Mouse (Mus musculus): ENCODE measurements around the gene Sarnp. TPM values are rescaled to one million over a fixed set of nuclear protein-coding genes. Genes with fewer than 3 reads are reported as not detected.

The Sarnp gene
- polyA plus RNA-seq, 1 experiment from 2014 or later: 295 TPM

DNA sequence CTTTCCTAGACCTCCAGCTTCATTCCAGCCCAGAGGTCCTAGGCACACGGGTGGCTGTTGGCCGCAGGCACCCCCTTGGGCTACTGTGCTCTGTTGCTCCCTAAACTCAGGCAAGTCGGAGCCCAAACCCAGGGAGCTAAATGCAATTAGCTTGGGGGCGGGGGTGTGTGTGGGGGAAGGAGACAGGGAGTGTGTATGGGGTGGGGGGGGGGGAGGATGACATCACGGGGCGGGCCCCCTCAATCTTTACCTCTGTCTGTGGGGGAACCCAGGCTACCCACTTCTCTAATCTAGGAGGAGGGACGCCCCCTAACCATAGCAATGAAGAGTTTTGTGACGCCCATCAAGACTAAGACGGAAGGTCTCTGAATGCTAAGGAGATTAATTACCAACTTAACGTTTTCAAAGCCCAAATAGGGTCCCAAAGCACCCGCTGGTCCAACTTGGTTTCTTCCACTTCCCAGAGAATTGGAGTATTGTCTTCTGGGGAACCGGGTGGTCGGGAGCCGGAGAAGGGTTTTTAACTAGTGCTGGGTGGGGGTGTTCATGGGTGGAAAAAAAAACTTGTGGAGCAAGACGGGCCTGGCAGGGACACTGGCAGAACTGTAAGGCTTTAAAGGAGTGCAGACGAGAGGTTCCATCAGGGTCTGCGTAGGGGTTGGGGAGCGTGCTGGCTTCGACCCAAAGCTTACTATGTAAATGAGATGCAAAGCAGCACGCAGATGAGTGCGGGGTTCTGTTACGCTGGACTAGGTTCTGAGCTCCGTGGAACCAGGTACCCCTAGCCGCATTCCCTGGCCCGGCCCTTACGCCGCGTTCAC is 12.7 kb upstream of the Sarnp start, which contains the start of gene Tmem198b:
Gene Tmem198b, minus strand, starts transcription at position 100 of the 821 bp plus-strand sequence.
- H3K36me3 ChIP-seq (ENCODE audit: control insufficient read depth, insufficient read depth, low read length): peaks cover 6% of the 10 kb centered on the region; the same call in 1 of the 2 replicates
- ATAC-seq (ENCODE audit: insufficient number of reproducible peaks, low FRiP score, low TSS enrichment, low read depth): peak; percentile 57

DNA sequence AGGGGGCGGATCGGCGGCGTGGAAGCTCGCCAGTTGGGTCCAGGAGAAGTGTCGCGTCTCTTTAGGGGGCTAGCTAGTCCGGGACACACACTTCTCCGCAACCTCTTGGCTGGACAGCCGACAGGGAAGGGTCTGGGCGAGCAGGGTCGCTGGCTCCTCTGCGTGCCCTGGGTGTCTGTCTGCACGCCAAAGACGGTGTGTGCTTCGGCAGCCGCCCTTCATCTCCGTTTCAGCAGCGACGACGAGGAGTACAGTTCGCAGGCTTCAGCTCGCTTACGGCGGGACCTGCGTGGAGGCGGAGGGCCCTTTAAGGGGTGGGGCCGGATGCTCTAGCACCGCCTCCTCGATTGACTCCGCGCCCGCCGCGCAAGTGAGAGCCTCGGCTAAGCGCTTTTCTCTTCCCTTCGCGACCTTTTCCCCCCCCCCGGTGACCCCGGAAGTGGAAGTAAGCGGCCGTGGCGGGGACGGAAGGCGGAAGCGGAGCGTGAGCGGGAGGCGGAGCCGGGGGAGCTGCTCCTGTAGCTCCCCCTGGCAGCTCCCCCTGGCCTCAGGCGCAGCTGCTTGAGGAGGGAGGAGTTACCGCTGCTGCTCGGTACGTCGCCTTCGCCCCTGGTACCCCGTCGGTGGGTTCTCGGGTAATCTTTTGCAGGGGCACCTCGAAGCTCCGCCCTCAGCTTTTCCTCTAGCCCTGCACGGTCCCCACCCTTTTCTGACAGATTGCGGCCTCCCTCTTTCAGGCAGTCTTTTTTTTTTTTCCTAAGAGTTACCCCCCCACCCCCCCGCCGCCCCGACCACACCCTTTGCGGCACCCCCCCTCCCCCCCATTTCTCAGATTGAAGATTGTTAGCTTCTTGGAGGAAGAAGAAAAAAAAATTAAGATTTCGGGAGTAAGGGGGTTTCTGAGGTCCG is 11.8 kb upstream of the Sarnp start:
- Histone ChIP-seq H3K9ac (ENCODE audit: low read length) (peak overlapping the region; percentile 86), H3K9me3 (ENCODE audit: control insufficient read depth, low read length) (no peaks in the 10 kb centered on the region), H3K27ac (replicated peaks; ENCODE audit: low read depth, low read length) (peak overlapping the region; percentile 96), H3K36me3 (ENCODE audit: control insufficient read depth, insufficient read depth, low read length) (peaks cover 3% of the 10 kb centered on the region; the same call in 1 of the 2 replicates), H3K4me2 (ENCODE audit: low read depth, severe bottlenecking) (peak overlapping the region; percentile 69), H3K4me1 (ENCODE audit: control insufficient read depth, insufficient read depth, low read length) (peaks cover 20% of the 10 kb centered on the region), H3K4me3 (ENCODE audit: low read depth, low read length) (peak overlapping the region; percentile 81), H3K27me3 (ENCODE audit: control insufficient read depth, insufficient read depth, low read length) (no peaks in the 10 kb centered on the region)
- DNase-seq (ENCODE audit: low spot score) (peak; percentile 98), ATAC-seq (ENCODE audit: insufficient number of reproducible peaks, low FRiP score, low TSS enrichment, low read depth) (peak; percentile 92)
- WGBS: under 1% methylated on average over 69 of the region's 70 CpGs

More for the DNA sequence above, 12.7 kb upstream of the Sarnp start, which contains the start of gene Tmem198b:
- Histone ChIP-seq H3K9ac (ENCODE audit: low read length) (peak within 1 kb of the TSS; percentile 86), H3K27ac (replicated peaks; ENCODE audit: low read depth, low read length) (peak within 1 kb of the TSS; percentile 96), H3K4me3 (ENCODE audit: low read depth, low read length) (peak within 1 kb of the TSS; percentile 81), H3K4me1 (ENCODE audit: control insufficient read depth, insufficient read depth, low read length) (peaks cover 20% of the 10 kb centered on the region), H3K9me3 (ENCODE audit: control insufficient read depth, low read length) (no peaks in the 10 kb centered on the region), H3K27me3 (ENCODE audit: control insufficient read depth, insufficient read depth, low read length) (no peaks in the 10 kb centered on the region), H3K4me2 (ENCODE audit: low read depth, severe bottlenecking) (peak within 1 kb of the TSS; percentile 69)
- DNase-seq (ENCODE audit: low spot score): peak; percentile 79
- WGBS: 1% methylated on average over 26 of the region's 28 CpGs

DNA sequence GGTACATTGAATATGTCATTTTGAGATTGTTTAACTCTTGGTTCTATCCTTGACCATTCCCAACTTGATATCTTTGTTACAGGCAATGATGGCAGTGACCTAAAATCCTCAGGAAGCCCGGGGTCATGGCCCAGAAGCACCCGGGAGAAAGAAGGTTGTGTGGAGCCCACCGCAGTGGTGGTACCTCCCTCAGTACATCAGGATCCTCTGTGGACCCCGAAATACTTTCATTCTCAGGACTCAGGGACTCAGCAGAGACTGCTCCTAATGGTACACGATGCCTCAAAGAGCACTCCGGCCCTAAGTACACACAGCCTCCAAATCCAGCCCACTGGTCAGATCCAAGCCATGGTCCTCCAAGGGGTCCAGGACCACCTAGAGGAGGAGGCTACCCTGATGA is 11.0 kb upstream of the Sarnp start:
- no peak overlapping the region for H3K27ac ChIP-seq (replicated peaks; ENCODE audit: low read depth, low read length)
- ATAC-seq (ENCODE audit: insufficient number of reproducible peaks, low FRiP score, low TSS enrichment, low read depth): no peak
- DNase-seq (ENCODE audit: low spot score): no peak
- H3K36me3 ChIP-seq (ENCODE audit: control insufficient read depth, insufficient read depth, low read length): 0 out of 2 replicates have a peak, but pooled peaks cover 2% of the 10 kb centered on the region
- H3K9ac ChIP-seq (ENCODE audit: low read length): peak overlapping the region; percentile 86
- 68% methylated on average over 6 of the region's 6 CpGs for WGBS
- H3K4me2 ChIP-seq (ENCODE audit: low read depth, severe bottlenecking): peak overlapping the region; percentile 69
- H3K4me1 ChIP-seq (ENCODE audit: control insufficient read depth, insufficient read depth, low read length): peaks cover 20% of the 10 kb centered on the region
- H3K27me3 ChIP-seq (ENCODE audit: control insufficient read depth, insufficient read depth, low read length): no peaks in the 10 kb centered on the region
- H3K9me3 ChIP-seq (ENCODE audit: control insufficient read depth, low read length): no peaks in the 10 kb centered on the region
- peak overlapping the region; percentile 81 for H3K4me3 ChIP-seq (ENCODE audit: low read depth, low read length)

GRCm38 (mm10) chr10:128807018-128807417 is 10.1 kb upstream of the Sarnp start:
- Histone ChIP-seq H3K9ac (ENCODE audit: low read length) (no peak overlapping the region), H3K27ac (replicated peaks; ENCODE audit: low read depth, low read length) (no peak overlapping the region), H3K9me3 (ENCODE audit: control insufficient read depth, low read length) (no peaks in the 10 kb centered on the region), H3K27me3 (ENCODE audit: control insufficient read depth, insufficient read depth, low read length) (no peaks in the 10 kb centered on the region), H3K36me3 (ENCODE audit: control insufficient read depth, insufficient read depth, low read length) (0 out of 2 replicates have a peak, but pooled peaks cover 2% of the 10 kb centered on the region), H3K4me1 (ENCODE audit: control insufficient read depth, insufficient read depth, low read length) (peaks cover 20% of the 10 kb centered on the region), H3K4me3 (ENCODE audit: low read depth, low read length) (peak overlapping the region; percentile 81; the same call in 1 of the 2 replicates), H3K4me2 (ENCODE audit: low read depth, severe bottlenecking) (peak overlapping the region; percentile 24; the same call in 1 of the 2 replicates)
- WGBS: 91% methylated on average over 8 of the region's 8 CpGs
- DNase-seq (ENCODE audit: low spot score) (no peak), ATAC-seq (ENCODE audit: insufficient number of reproducible peaks, low FRiP score, low TSS enrichment, low read depth) (no peak)

- no peaks in the 10 kb centered on the region for H3K9me3 ChIP-seq (ENCODE audit: control insufficient read depth, low read length)
- H3K4me1 ChIP-seq (ENCODE audit: control insufficient read depth, insufficient read depth, low read length): 0 out of 2 replicates have a peak, but pooled peaks cover 3% of the 10 kb centered on the region
- peaks cover 12% of the 10 kb centered on the region; the same call in 1 of the 2 replicates for H3K36me3 ChIP-seq (ENCODE audit: control insufficient read depth, insufficient read depth, low read length)
- no peak for DNase-seq (ENCODE audit: low spot score)
- no peaks in the 10 kb centered on the region for H3K27me3 ChIP-seq (ENCODE audit: control insufficient read depth, insufficient read depth, low read length)
- H3K27ac ChIP-seq (replicated peaks; ENCODE audit: low read depth, low read length): no peak overlapping the region
- H3K4me3 ChIP-seq (ENCODE audit: low read depth, low read length): no peak overlapping the region
- WGBS: 92% methylated on average over 4 of the region's 4 CpGs
- no peak overlapping the region; the same call in 1 of the 2 replicates for H3K4me2 ChIP-seq (ENCODE audit: low read depth, severe bottlenecking)
- no peak for ATAC-seq (ENCODE audit: insufficient number of reproducible peaks, low FRiP score, low TSS enrichment, low read depth)
- H3K9ac ChIP-seq (ENCODE audit: low read length): no peak overlapping the region
Measured at GRCm38 (mm10) chr10:128820217-128820616, 3.1 kb downstream of the Sarnp start.

- peaks cover 10% of the 10 kb centered on the region; the same call in 1 of the 2 replicates for H3K36me3 ChIP-seq (ENCODE audit: control insufficient read depth, insufficient read depth, low read length)
- H3K9me3 ChIP-seq (ENCODE audit: control insufficient read depth, low read length): no peaks in the 10 kb centered on the region
- ATAC-seq (ENCODE audit: insufficient number of reproducible peaks, low FRiP score, low TSS enrichment, low read depth) (peak; percentile 100), DNase-seq (ENCODE audit: low spot score) (peak; percentile 99)
- peak within 1 kb of the TSS; percentile 91 for H3K4me3 ChIP-seq (ENCODE audit: low read depth, low read length)
- under 1% methylated on average over 46 of the region's 46 CpGs for WGBS
- H3K4me1 ChIP-seq (ENCODE audit: control insufficient read depth, insufficient read depth, low read length): 0 out of 2 replicates have a peak, but pooled peaks cover 3% of the 10 kb centered on the region
- H3K4me2 ChIP-seq (ENCODE audit: low read depth, severe bottlenecking): peak within 1 kb of the TSS; percentile 75
- H3K27ac ChIP-seq (replicated peaks; ENCODE audit: low read depth, low read length): no peak within 1 kb of the TSS; the same call in 1 of the 2 replicates
- no peaks in the 10 kb centered on the region for H3K27me3 ChIP-seq (ENCODE audit: control insufficient read depth, insufficient read depth, low read length)
- peak within 1 kb of the TSS; percentile 78 for H3K9ac ChIP-seq (ENCODE audit: low read length)
Measured at GRCm38 (mm10) chr10:128821358-128822056, 4.4 kb downstream of the Sarnp start, which contains the start of gene Ormdl2. TSS of gene Ormdl2 (minus strand) at chr10:128821645.

DNA sequence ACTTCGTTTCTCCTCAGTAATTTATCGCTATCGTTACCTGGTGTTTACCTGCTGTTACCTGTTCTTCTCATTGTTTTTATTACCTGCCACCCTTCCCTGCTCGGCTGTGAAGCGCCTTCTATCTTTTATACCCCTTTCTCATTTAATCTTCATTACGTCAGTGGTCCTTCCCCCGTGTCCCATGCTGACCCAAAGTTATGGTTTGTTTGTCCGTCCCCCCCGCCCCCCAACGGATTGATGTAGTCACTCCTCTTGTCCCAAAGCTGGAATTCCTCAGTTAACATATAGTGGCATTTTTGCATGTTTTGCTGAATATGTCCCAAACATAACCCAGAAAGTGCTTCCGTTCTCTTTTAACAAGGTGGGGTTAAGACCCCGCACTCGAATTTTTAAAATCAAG is 5.0 kb downstream of the Sarnp start:
- 4% methylated on average over 13 of the region's 13 CpGs for WGBS
- Histone ChIP-seq H3K36me3 (ENCODE audit: control insufficient read depth, insufficient read depth, low read length) (peaks cover 9% of the 10 kb centered on the region; the same call in 1 of the 2 replicates), H3K4me3 (ENCODE audit: low read depth, low read length) (peak overlapping the region; percentile 91), H3K4me1 (ENCODE audit: control insufficient read depth, insufficient read depth, low read length) (0 out of 2 replicates have a peak, but pooled peaks cover 3% of the 10 kb centered on the region), H3K9me3 (ENCODE audit: control insufficient read depth, low read length) (no peaks in the 10 kb centered on the region), H3K4me2 (ENCODE audit: low read depth, severe bottlenecking) (peak overlapping the region; percentile 75), H3K27ac (replicated peaks; ENCODE audit: low read depth, low read length) (no peak overlapping the region; the same call in 1 of the 2 replicates), H3K27me3 (ENCODE audit: control insufficient read depth, insufficient read depth, low read length) (no peaks in the 10 kb centered on the region), H3K9ac (ENCODE audit: low read length) (peak overlapping the region; percentile 78)
- ATAC-seq (ENCODE audit: insufficient number of reproducible peaks, low FRiP score, low TSS enrichment, low read depth) (peak; percentile 9; the same call in 1 of the 2 replicates), DNase-seq (ENCODE audit: low spot score) (no peak)

All from limb, embryonic 11.5 days (tissue).